Mouse (Mus musculus) liver, embryonic 14.5 days (tissue): ENCODE results near the gene Rap2a.

Experiments used
- CTCF ChIP-seq: IDR thresholded peaks from 2 replicates; pipeline ENCODE4 v1.5.1; 2016; ENCODE audit warnings: antibody characterized with exemption, low read depth, control low read depth
- EP300 ChIP-seq: IDR thresholded peaks from 2 replicates; pipeline ENCODE4 v1.6.1; 2016; ENCODE audit warnings: antibody characterized with exemption, low read depth

DNA sequence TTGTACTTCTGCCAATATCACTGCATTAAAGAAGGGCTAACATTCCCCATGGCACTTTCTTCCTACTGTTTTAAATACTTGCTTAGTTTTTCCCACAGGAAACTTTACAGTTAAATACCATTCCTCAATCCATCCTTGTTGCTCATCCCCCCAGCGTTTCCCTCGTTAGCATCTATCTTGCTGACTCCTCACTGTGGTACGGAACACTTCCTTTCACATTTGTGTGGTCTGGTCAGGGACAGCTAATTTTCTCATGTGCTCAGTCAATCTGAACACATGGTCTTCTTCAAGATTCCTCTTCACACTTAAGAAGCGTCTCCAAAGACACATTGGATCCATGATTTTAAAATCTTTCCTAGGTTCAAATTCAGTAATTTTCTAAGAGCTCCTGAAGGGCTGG lies 57.2 kb downstream of the Rap2a start:
- TF ChIP-seq CTCF: no peak
- TF ChIP-seq EP300: no peak
